Mouse (Mus musculus) liver, postnatal 0 days (tissue): ENCODE measurements around the gene Pithd1.

ENCODE experiments used
- CTCF ChIP-seq: sonication (generic); IDR thresholded peaks from 2 replicates; pipeline ENCODE4 v1.5.1; 2016; ENCODE audit warnings: antibody characterized with exemption, low read depth
- EP300 ChIP-seq: IDR thresholded peaks from 2 replicates; pipeline ENCODE4 v1.6.1; 2016; ENCODE audit warnings: antibody characterized with exemption, low read depth, mild to moderate bottlenecking

DNA sequence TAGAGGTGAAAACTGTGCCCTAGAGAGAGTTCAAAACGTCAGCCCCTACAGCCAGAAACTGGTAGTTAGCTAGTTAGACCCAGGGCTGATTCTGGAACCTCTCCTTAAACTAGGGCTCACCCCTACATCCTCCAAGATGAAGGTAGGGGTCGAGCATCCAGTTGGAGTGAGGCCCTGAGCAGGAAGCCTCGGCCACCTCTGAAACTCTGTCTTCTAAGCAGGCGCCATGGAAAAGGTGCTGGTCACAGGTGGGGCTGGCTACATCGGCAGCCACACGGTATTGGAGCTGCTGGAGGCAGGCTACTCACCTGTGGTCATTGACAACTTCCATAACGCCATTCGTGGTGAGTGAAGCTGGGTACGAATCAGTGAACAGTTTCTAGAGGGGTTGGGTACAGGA lies 22.0 kb downstream of the Pithd1 start:
- TF ChIP-seq CTCF (no peak), EP300 (no peak)
